Mouse (Mus musculus): ENCODE measurements around the gene Hras. TPM values are rescaled to one million over a fixed set of nuclear protein-coding genes. Genes with fewer than 3 reads are reported as not detected.
A peak's percentile ranks its signal among the peaks of the same experiment; 100 is the strongest.

The Hras gene
- total and polyA plus RNA-seq, 3 experiments, result 149 to 183 TPM; not detected in 1

DNA sequence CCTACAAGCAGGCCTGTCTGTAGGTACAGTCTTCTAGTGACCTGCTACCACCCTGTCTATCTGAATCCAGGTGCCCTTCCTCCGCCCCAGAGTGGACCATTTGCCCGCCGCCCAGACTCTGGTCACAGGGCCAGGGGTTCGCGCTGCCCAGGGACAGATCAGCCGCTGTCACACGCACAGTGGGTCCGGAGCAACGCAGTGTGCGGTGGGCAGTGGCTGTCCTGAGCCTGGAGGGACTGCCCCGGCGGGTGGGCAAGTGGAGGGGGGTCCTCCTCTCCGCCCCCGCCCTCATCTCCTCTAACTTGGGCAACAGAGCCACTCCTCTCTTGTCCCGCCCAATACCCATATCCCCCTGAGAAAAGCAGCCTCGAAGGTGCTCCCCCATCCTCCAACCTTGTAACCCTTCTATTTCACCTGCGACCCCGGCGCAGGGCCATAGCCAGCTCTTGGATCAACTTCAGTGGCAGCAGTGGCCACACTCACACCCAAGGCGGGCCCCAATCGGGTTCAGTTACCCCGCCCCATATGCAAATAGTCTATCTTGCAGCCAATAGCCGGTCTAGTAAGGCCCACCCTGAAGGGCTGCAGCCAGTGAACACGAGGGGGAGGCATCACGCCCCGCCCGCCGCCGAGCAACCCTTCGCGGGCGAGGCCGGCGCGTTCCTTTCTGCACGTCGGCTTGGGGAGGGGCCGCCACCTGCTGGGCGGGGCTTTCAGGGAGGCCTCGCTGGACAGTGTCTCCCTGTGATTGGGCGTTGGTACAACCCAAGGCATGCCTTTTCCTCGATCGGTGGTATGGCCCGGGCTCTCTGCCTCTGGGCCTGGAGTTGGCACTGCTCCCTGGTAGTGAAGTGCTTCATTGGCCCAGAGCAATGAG lies 27.7 kb upstream of the Hras start:
- Histone ChIP-seq H3K79me2 (ENCODE audit: control insufficient read depth, insufficient read depth, low read length, poor library complexity) (no peaks in the 10 kb centered on the region), H3K9me3 (replicated peaks; ENCODE audit: insufficient read depth, low read length) (no peaks in the 10 kb centered on the region), H3K27me3 (ENCODE audit: control insufficient read depth in 1 of 2, insufficient read depth in 2 of 2, low read length in 2 of 2) (no peaks in the 10 kb centered on the region), H3K4me3 (ENCODE audit: control insufficient read depth in 1 of 2, insufficient read depth in 1 of 2, low read depth in 2 of 2, low read length in 2 of 2) (peak overlapping the region; percentile 40 to 45), H3K4me1 (ENCODE audit: control insufficient read depth in 1 of 2, insufficient read depth in 2 of 2, low read length in 2 of 2) (peaks cover 0 to 11% of the 10 kb centered on the region in 2 experiments; a peak in 3 of 4 replicates), H3K9ac (ENCODE audit: control insufficient read depth, low read depth, low read length, poor library complexity, severe bottlenecking) (peak overlapping the region; percentile 47), H3K27ac (ENCODE audit: control insufficient read depth, low read depth, low read length) (no peak overlapping the region), H3K36me3 (ENCODE audit: control insufficient read depth in 1 of 2, insufficient read depth in 2 of 2, low read length in 2 of 2) (peaks cover 0 to 6% of the 10 kb centered on the region in 2 experiments; a peak in 2 of 4 replicates)
- peak; percentile 99 for DNase-seq (ENCODE audit: low read depth, low spot score)
- TF ChIP-seq POLR2AphosphoS5 (IDR thresholded peaks at IDR 0.05; ENCODE audit: borderline replicate concordance, low read depth, low read length) (no peak), GATA1 (IDR thresholded peaks at IDR 0.05; ENCODE audit: low read depth, low read length) (no peak), CHD2 (IDR thresholded peaks at IDR 0.05; ENCODE audit: low read length) (no peak), UBTF (IDR thresholded peaks at IDR 0.05; ENCODE audit: borderline replicate concordance, insufficient read depth, low read depth, low read length) (no peak), NELFE (IDR thresholded peaks at IDR 0.05; ENCODE audit: low read depth, low read length) (peak; percentile 42; the same call in 1 of the 2 replicates), CHD1 (IDR thresholded peaks at IDR 0.05; ENCODE audit: low read depth, low read length) (peak; percentile 98), RCOR1 (IDR thresholded peaks at IDR 0.05; ENCODE audit: low read depth, low read length) (no peak), ELF1 (IDR thresholded peaks at IDR 0.05; ENCODE audit: low read depth, low read length) (0 out of 2 replicates have a peak, but pooled peaks have one; percentile 39), SIN3A (IDR thresholded peaks at IDR 0.05; ENCODE audit: low read length) (peak; percentile 72), MXI1 (IDR thresholded peaks at IDR 0.05; ENCODE audit: low read depth, low read length) (peak; percentile 19; the same call in 1 of the 2 replicates), MAZ (IDR thresholded peaks at IDR 0.05; ENCODE audit: low read depth, low read length) (peak; percentile 65; the same call in 1 of the 2 replicates), MEF2A (IDR thresholded peaks at IDR 0.05; ENCODE audit: extremely low read depth, insufficient replicate concordance, low read depth, low read length, poor library complexity, severe bottlenecking) (no peak), POLR2AphosphoS2 (IDR thresholded peaks at IDR 0.05; ENCODE audit: low read length) (no peak), POLR2A (IDR thresholded peaks at IDR 0.05; ENCODE audit: control insufficient read depth in 1 of 2, insufficient read depth in 1 of 2, low read depth in 1 of 2, low read length in 2 of 2, poor library complexity in 1 of 2) (peak in 1 of 2 experiments; percentile 55; a peak in 1 of 4 replicates), ZKSCAN1 (IDR thresholded peaks at IDR 0.05; ENCODE audit: low read depth, low read length) (no peak), MAX (IDR thresholded peaks at IDR 0.05; ENCODE audit: low read length) (0 out of 2 replicates have a peak, but pooled peaks have one; percentile 64), HCFC1 (IDR thresholded peaks at IDR 0.05; ENCODE audit: low read depth, low read length) (peak; percentile 61), ZMIZ1 (IDR thresholded peaks at IDR 0.05; ENCODE audit: low read depth, low read length) (0 out of 2 replicates have a peak, but pooled peaks have one; percentile 24), USF1 (IDR thresholded peaks at IDR 0.05; ENCODE audit: low read depth, low read length) (peak; percentile 44; the same call in 1 of the 2 replicates), TCF12 (IDR thresholded peaks at IDR 0.05; ENCODE audit: low read depth, low read length) (0 out of 2 replicates have a peak, but pooled peaks have one; percentile 7), NRF1 (IDR thresholded peaks at IDR 0.05; ENCODE audit: insufficient read depth, low read depth, low read length, poor library complexity, severe bottlenecking) (0 out of 2 replicates have a peak, but pooled peaks have one; percentile 7), TAL1 (IDR thresholded peaks at IDR 0.05; ENCODE audit: low read length) (no peak), MYC (IDR thresholded peaks at IDR 0.05; ENCODE audit: low read depth, low read length) (0 out of 2 replicates have a peak, but pooled peaks have one; percentile 39), USF2 (IDR thresholded peaks at IDR 0.05; ENCODE audit: borderline replicate concordance in 1 of 2, insufficient read depth in 1 of 2, low read depth in 1 of 2, low read length in 2 of 2) (no peak)

Measured in MEL (cell line).